Mouse (Mus musculus): ENCODE measurements around the gene Nt5c1a. TPM values are rescaled to one million over a fixed set of nuclear protein-coding genes. Genes with fewer than 3 reads are reported as not detected.

Nt5c1a gene
- total and polyA plus RNA-seq, 3 experiments = not detected

DNA sequence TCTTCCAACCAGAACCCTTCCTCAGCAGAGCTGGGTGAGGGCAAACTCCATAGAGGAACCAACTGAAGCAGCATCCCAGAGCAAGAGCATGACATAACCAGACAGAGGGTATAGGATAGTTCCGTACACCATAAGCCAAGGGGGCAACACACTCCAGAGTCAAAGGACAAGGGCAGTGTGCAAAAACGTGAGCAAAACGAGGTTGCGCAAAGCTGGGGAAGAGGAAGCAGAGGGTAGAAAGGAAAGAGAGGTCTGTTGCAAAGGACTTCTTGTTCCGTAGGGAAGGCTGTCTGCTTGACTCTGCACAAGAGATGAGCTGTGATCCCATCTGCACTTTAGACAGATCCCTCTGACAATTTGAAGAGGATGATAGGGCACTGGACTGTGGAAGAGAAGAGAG lies 6.0 kb downstream of the Nt5c1a start:
- Histone ChIP-seq H3K4me1 (ENCODE audit: insufficient read depth, low read depth, low read length) (no peaks in the 10 kb centered on the region), H3K9me3 (replicated peaks) (no peaks in the 10 kb centered on the region), H3K36me3 (replicated peaks) (no peaks in the 10 kb centered on the region), H3K4me3 (ENCODE audit: low read depth, low read length) (no peak overlapping the region), H3K27me3 (ENCODE audit: insufficient read depth, low read length) (peaks cover 6% of the 10 kb centered on the region; the same call in 1 of the 2 replicates)
- no peak for DNase-seq (ENCODE audit: low spot score)
- no peak for TF ChIP-seq GATA2 (IDR thresholded peaks at IDR 0.05; ENCODE audit: borderline replicate concordance, low read depth, low read length)
- no peak for TF ChIP-seq POLR2AphosphoS5 (IDR thresholded peaks at IDR 0.05; ENCODE audit: insufficient replicate concordance, low read depth, low read length)
- no peak for TF ChIP-seq GATA1 (IDR thresholded peaks at IDR 0.05; ENCODE audit: borderline replicate concordance, low read length)
- TF ChIP-seq TAL1 (conservative IDR thresholded peaks at IDR 0.05; ENCODE audit: low read depth, low read length) = no peak
- no peak for TF ChIP-seq CTCF (IDR thresholded peaks at IDR 0.05; ENCODE audit: low read depth, low read length)
- ATAC-seq (ENCODE audit: extremely low read depth, insufficient number of reproducible peaks, low FRiP score, poor library complexity, severe bottlenecking) = no peak

DNA sequence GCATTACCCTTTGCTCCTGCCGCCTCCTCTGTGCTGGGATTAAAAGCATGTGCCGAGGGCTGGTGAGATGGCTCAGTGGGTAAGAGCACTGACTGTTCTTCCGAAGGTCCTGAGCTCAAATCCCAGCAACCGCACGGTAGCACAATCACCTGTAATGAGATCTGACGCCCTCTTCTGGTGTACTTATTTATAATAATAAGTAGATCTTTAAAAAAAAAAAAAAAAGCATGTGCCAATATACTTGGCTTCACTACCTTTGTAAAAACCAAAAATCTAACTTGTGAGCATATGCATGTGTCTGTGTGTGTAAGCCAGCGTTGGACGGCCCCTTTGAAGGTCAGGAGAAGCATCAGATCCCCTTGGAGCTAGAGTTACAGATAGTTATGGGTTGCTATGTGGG lies 9.7 kb downstream of the Nt5c1a start:
- DNase-seq (ENCODE audit: low spot score) = no peak
- H3K27me3 ChIP-seq (ENCODE audit: insufficient read depth, low read length) = peaks cover 6% of the 10 kb centered on the region; the same call in 1 of the 2 replicates
- TF ChIP-seq POLR2AphosphoS5 (IDR thresholded peaks at IDR 0.05; ENCODE audit: insufficient replicate concordance, low read depth, low read length) (no peak), TAL1 (conservative IDR thresholded peaks at IDR 0.05; ENCODE audit: low read depth, low read length) (no peak), CTCF (IDR thresholded peaks at IDR 0.05; ENCODE audit: low read depth, low read length) (no peak), GATA1 (IDR thresholded peaks at IDR 0.05; ENCODE audit: borderline replicate concordance, low read length) (no peak), GATA2 (IDR thresholded peaks at IDR 0.05; ENCODE audit: borderline replicate concordance, low read depth, low read length) (no peak)

DNA sequence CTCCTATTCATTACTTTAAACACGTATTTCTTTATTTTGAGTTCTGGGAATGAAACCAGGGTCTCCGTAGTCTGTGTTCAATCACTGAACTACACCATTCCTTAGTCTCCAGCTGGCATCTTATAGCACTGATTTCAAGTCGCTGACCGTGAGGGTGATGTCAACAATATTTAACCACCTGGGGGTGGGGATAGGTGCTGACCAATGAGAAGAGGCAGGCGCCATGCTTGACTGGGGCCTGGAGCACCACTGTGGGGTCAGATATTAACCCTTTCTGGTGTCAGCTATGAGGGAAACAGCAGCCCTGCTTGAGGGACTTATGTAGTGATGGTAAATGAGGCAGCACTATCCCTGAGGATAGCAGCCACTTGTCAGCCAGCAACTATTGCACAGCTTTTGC lies 10.1 kb downstream of the Nt5c1a start:
- DNase-seq (ENCODE audit: low spot score) (no peak), ATAC-seq (ENCODE audit: extremely low read depth, insufficient number of reproducible peaks, low FRiP score, poor library complexity, severe bottlenecking) (no peak)
- no peaks in the 10 kb centered on the region for H3K36me3 ChIP-seq (replicated peaks)
- no peaks in the 10 kb centered on the region for H3K9me3 ChIP-seq (replicated peaks)
- H3K4me3 ChIP-seq (ENCODE audit: low read depth, low read length) = no peak overlapping the region
- TF ChIP-seq TAL1 (conservative IDR thresholded peaks at IDR 0.05; ENCODE audit: low read depth, low read length) = no peak
- H3K27me3 ChIP-seq (ENCODE audit: insufficient read depth, low read length) = peaks cover 7% of the 10 kb centered on the region; the same call in 1 of the 2 replicates
- H3K4me1 ChIP-seq (ENCODE audit: insufficient read depth, low read depth, low read length) = no peaks in the 10 kb centered on the region

More for the DNA sequence above, 9.7 kb downstream of the Nt5c1a start:
- H3K4me3 ChIP-seq (ENCODE audit: low read depth, low read length) = no peak overlapping the region
- no peaks in the 10 kb centered on the region for H3K4me1 ChIP-seq (ENCODE audit: insufficient read depth, low read depth, low read length)
- H3K36me3 ChIP-seq (replicated peaks) = no peaks in the 10 kb centered on the region
- H3K9me3 ChIP-seq (replicated peaks) = no peaks in the 10 kb centered on the region
- ATAC-seq (ENCODE audit: extremely low read depth, insufficient number of reproducible peaks, low FRiP score, poor library complexity, severe bottlenecking) = no peak

DNA sequence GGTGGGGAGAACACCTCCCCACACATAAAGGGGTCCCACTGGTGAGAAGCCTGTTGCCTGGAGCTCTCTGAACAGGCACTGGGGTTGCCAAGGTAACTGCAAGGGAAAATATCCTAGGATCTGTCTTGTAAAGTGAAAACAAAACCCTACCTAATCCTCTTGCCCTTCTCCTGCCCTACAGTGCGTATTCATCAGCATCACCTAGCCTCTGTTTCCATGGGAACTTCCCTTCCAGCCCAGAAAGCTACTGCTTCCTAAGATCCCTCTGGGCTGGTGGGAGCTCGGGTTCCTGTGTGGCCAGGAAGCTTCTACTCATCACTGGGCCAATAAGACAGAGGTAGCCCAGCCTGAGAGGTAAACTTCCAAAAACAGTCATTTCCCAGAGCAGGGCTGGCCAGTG lies 11.0 kb downstream of the Nt5c1a start:
- peaks cover 7% of the 10 kb centered on the region; the same call in 1 of the 2 replicates for H3K27me3 ChIP-seq (ENCODE audit: insufficient read depth, low read length)
- no peak for TF ChIP-seq POLR2AphosphoS5 (IDR thresholded peaks at IDR 0.05; ENCODE audit: insufficient replicate concordance, low read depth, low read length)
- no peak for TF ChIP-seq GATA2 (IDR thresholded peaks at IDR 0.05; ENCODE audit: borderline replicate concordance, low read depth, low read length)
- TF ChIP-seq GATA1 (IDR thresholded peaks at IDR 0.05; ENCODE audit: borderline replicate concordance, low read length) = no peak
- no peak for TF ChIP-seq TAL1 (conservative IDR thresholded peaks at IDR 0.05; ENCODE audit: low read depth, low read length)
- TF ChIP-seq CTCF (IDR thresholded peaks at IDR 0.05; ENCODE audit: low read depth, low read length) = no peak

DNA sequence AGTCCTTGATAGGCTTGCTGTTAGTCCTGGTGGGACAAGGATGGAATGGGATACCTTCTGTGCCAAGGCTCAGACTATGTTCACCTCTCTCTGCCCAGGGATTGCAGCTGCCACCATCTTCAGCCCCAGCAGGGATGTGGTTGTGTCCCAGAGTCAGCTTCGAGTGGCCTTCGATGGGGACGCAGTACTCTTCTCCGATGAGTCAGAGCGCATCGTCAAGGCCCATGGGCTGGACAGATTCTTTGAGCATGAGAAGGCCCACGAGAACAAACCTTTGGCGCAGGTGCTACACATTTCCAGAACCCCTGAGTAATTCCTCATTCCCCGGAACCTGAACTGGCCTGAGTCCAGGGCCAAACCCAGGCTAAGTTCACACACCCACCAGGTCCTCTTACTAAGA lies 12.7 kb downstream of the Nt5c1a start:
- Histone ChIP-seq H3K27me3 (ENCODE audit: insufficient read depth, low read length) (peaks cover 6% of the 10 kb centered on the region; the same call in 1 of the 2 replicates), H3K4me3 (ENCODE audit: low read depth, low read length) (no peak overlapping the region), H3K36me3 (replicated peaks) (no peaks in the 10 kb centered on the region), H3K4me1 (ENCODE audit: insufficient read depth, low read depth, low read length) (no peaks in the 10 kb centered on the region), H3K9me3 (replicated peaks) (no peaks in the 10 kb centered on the region)
- TF ChIP-seq GATA1 (IDR thresholded peaks at IDR 0.05; ENCODE audit: borderline replicate concordance, low read length) (no peak), POLR2AphosphoS5 (IDR thresholded peaks at IDR 0.05; ENCODE audit: insufficient replicate concordance, low read depth, low read length) (no peak), CTCF (IDR thresholded peaks at IDR 0.05; ENCODE audit: low read depth, low read length) (no peak), GATA2 (IDR thresholded peaks at IDR 0.05; ENCODE audit: borderline replicate concordance, low read depth, low read length) (no peak), TAL1 (conservative IDR thresholded peaks at IDR 0.05; ENCODE audit: low read depth, low read length) (no peak)
- DNase-seq (ENCODE audit: low spot score) (no peak), ATAC-seq (ENCODE audit: extremely low read depth, insufficient number of reproducible peaks, low FRiP score, poor library complexity, severe bottlenecking) (no peak)

More for the DNA sequence above, 11.0 kb downstream of the Nt5c1a start:
- ATAC-seq (ENCODE audit: extremely low read depth, insufficient number of reproducible peaks, low FRiP score, poor library complexity, severe bottlenecking) = no peak
- DNase-seq (ENCODE audit: low spot score) = no peak
- H3K4me3 ChIP-seq (ENCODE audit: low read depth, low read length) = no peak overlapping the region
- no peaks in the 10 kb centered on the region for H3K36me3 ChIP-seq (replicated peaks)
- no peaks in the 10 kb centered on the region for H3K9me3 ChIP-seq (replicated peaks)
- no peaks in the 10 kb centered on the region for H3K4me1 ChIP-seq (ENCODE audit: insufficient read depth, low read depth, low read length)

DNA sequence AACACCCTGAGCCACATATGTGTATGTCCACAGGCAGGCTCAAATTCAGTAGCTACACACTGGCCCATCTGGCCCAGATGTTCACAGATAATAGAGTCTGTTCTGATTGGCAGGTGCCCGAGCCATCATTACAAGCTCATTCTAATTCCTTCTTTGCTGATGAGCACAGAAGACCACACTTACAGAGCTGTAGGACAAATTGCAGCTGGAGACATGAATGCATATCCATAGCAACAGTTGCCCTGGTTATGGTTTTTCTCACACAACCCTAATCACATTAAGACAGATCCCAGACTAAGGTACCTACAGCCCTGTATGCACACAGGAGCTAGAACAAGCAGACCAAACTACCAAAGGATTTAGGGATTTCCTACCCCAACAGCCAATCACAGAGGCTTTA lies 14.1 kb downstream of the Nt5c1a start:
- H3K9me3 ChIP-seq (replicated peaks) = no peaks in the 10 kb centered on the region
- no peaks in the 10 kb centered on the region for H3K4me1 ChIP-seq (ENCODE audit: insufficient read depth, low read depth, low read length)
- TF ChIP-seq CTCF (IDR thresholded peaks at IDR 0.05; ENCODE audit: low read depth, low read length) = no peak
- TF ChIP-seq POLR2AphosphoS5 (IDR thresholded peaks at IDR 0.05; ENCODE audit: insufficient replicate concordance, low read depth, low read length) = no peak
- TF ChIP-seq GATA2 (IDR thresholded peaks at IDR 0.05; ENCODE audit: borderline replicate concordance, low read depth, low read length) = no peak
- TF ChIP-seq GATA1 (IDR thresholded peaks at IDR 0.05; ENCODE audit: borderline replicate concordance, low read length) = no peak
- no peak for TF ChIP-seq TAL1 (conservative IDR thresholded peaks at IDR 0.05; ENCODE audit: low read depth, low read length)
- no peaks in the 10 kb centered on the region for H3K36me3 ChIP-seq (replicated peaks)
- peaks cover 8% of the 10 kb centered on the region; the same call in 1 of the 2 replicates for H3K27me3 ChIP-seq (ENCODE audit: insufficient read depth, low read length)
- no peak for ATAC-seq (ENCODE audit: extremely low read depth, insufficient number of reproducible peaks, low FRiP score, poor library complexity, severe bottlenecking)
- no peak overlapping the region for H3K4me3 ChIP-seq (ENCODE audit: low read depth, low read length)
- DNase-seq (ENCODE audit: low spot score) = no peak

Data from G1E (cell line).